ENCODE assay signal across 8 mouse cellular contexts in the genomic region with DNA sequence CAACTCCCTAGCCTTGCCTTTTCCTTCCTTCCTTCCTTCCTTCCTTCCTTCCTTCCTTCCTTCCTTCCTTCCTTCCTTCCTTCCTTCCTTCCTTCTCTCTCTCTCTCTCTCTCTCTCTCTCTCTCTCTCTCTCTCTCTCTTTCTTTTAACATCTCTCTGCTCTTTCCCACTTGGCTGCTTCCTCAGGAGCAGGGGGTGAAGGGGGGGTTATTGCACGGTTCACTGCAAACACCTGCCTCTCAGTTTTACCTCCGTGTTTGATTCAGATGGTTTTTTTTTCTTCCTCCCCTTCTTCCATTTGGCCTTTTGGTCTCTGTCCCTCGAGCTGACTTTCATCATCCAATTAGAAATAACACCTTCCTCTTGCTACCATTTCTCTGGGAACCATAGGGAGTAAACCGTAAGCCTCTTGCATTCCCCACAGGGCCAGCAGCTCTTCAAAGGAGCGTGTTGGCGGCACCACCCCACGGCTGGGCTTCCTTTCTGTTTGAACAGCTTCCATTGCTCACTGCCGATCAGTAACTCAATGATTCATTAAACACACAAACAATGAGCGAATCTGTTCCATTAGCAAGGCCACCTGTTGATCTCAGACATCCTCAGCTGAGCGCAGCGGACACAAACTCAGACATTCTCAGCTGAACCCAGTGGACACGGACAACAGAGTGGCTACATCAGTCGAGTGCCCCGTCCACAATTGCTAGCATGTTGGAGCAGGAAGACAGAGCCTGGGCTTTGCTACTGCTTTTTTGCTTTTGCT.
DNase-seq lines count a peak whose midpoint lies in the region; ATAC-seq and TF ChIP-seq lines count a peak whose summit lies in the region.
"Had no signal": no experiment of that assay in that cellular context is flagged by ENCODE, and none has a peak within 500 bp of the region (broad histone marks: within the 10 kb centered on the region; RNA-seq: fewer than 3 reads in every experiment).

No protein-coding gene starts in this region.

- no peaks in the 10 kb centered on the region for H3K4me1 ChIP-seq in lung, postnatal 0 days (ENCODE audit: insufficient read depth, low read depth, low read length)
- H3K4me1 ChIP-seq: limb, embryonic 15.5 days had no signal

- peak overlapping the region; percentile 54 for H3K4me2 ChIP-seq in lung, postnatal 0 days (replicated peaks; ENCODE audit: low read depth, low read length)
- H3K4me2 ChIP-seq: limb, embryonic 15.5 days had no signal

- 3% methylated on average over 14 of the region's 14 CpGs for WGBS in lung, postnatal 0 days

- H3K9ac ChIP-seq in lung, postnatal 0 days (replicated peaks; ENCODE audit: low read depth), result no peak overlapping the region
- H3K9ac ChIP-seq: limb, embryonic 15.5 days had no signal

- no peaks in the 10 kb centered on the region for H3K36me3 ChIP-seq in lung, postnatal 0 days (ENCODE audit: insufficient read depth, low read length)
- H3K36me3 ChIP-seq: limb, embryonic 15.5 days had no signal

- no peaks in the 10 kb centered on the region for H3K27me3 ChIP-seq in lung, postnatal 0 days (replicated peaks; ENCODE audit: insufficient read depth, low read length)
- H3K27me3 ChIP-seq: limb, embryonic 15.5 days had no signal

- peak overlapping the region; percentile 21; the same call in 1 of the 2 replicates for H3K4me3 ChIP-seq in lung, postnatal 0 days (ENCODE audit: low read depth, low read length)
- H3K4me3 ChIP-seq: limb, embryonic 15.5 days had no signal

- TF ChIP-seq EP300 in lung, postnatal 0 days (IDR thresholded peaks at IDR 0.05), result no peak

- H3K9me3 ChIP-seq in lung, postnatal 0 days (ENCODE audit: low read length), result no peaks in the 10 kb centered on the region
- H3K9me3 ChIP-seq: limb, embryonic 15.5 days had no signal

- peak; percentile 30 for DNase-seq in ZHBTc4 (ENCODE audit: low read depth, low spot score)
- DNase-seq in embryo, embryonic 10.5 days (ENCODE audit: low spot score), result peak; percentile 46
- DNase-seq in heart, postnatal 25 days (ENCODE audit: low spot score), result peak; percentile 2
- peak; percentile 16 to 63 for DNase-seq in layer of hippocampus, adult 18-20 months (ENCODE audit: low spot score in 2 of 2)
- DNase-seq in lung, postnatal 0 days (ENCODE audit: low spot score), result peak; percentile 50
- peak; percentile 12 to 16 for DNase-seq in right cerebral cortex, adult 2 months (ENCODE audit: low spot score in 2 of 2)

- no peak for TF ChIP-seq CTCF in lung, postnatal 0 days (IDR thresholded peaks at IDR 0.05)

- ATAC-seq in lung, postnatal 0 days, result peak; percentile 52
- no peak for ATAC-seq in monocyte, adult 5-6 weeks (replicated peaks; ENCODE audit: insufficient number of reproducible peaks, low FRiP score, low TSS enrichment, poor library complexity, severe bottlenecking)

- no peak overlapping the region for H3K27ac ChIP-seq in lung, postnatal 0 days (ENCODE audit: low read length)
- H3K27ac ChIP-seq: limb, embryonic 15.5 days had no signal

- intact Hi-C loops in heart, postnatal 25 days (cut with DNase I), result no loop called here
